ENCODE assay signal across 16 mouse cellular contexts in the genomic region with DNA sequence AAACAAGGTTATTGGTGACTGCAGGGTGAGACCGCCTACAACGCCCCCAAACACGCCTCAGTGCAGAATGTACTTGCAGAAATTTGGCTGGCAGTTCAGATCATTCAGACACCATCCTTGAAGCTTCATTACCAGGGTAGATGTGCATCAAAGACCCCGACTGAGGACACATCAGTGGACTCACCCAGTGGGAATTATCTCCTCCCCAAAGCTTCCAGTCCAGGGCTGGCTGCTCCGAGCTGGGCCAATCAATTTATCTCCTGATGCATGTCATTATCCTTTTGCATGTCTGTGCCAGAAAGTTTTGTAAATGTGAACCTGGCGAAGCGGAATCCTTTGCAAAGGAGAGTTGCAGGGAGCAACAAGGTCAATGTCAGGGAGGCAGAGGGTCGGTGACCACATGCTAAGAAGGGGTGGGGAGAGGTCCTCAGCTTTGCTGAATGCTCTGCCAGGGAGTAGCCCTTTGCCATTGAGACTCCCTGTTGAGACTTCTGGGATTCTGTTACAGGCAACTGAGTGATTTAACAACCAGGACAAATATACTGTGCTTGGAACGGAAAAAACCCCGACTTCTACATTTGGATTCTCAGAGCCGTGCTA.
A peak's percentile ranks its signal among the peaks of the same experiment; 100 is the strongest.
DNase-seq lines count a peak whose midpoint lies in the region; ATAC-seq lines count a peak whose summit lies in the region.
"Had no signal": no experiment of that assay in that cellular context is flagged by ENCODE, and none has a peak within 500 bp of the region (broad histone marks: within the 10 kb centered on the region; RNA-seq: fewer than 3 reads in every experiment).

No protein-coding gene starts in this region.

- no peaks in the 10 kb centered on the region for H3K9me3 ChIP-seq in hindbrain, embryonic 15.5 days
- no peaks in the 10 kb centered on the region for H3K9me3 ChIP-seq in hindbrain, embryonic 12.5 days (replicated peaks)
- H3K9me3 ChIP-seq in midbrain, embryonic 10.5 days (replicated peaks): no peaks in the 10 kb centered on the region
- H3K9me3 ChIP-seq in midbrain, embryonic 14.5 days (ENCODE audit: control insufficient read depth, low read length): no peaks in the 10 kb centered on the region
- no peaks in the 10 kb centered on the region for H3K9me3 ChIP-seq in embryonic facial prominence, embryonic 12.5 days
- no peaks in the 10 kb centered on the region for H3K9me3 ChIP-seq in midbrain, embryonic 16.5 days (replicated peaks; ENCODE audit: control insufficient read depth, low read length, poor library complexity, severe bottlenecking)
- H3K9me3 ChIP-seq: heart, embryonic 13.5 days had no signal

- H3K36me3 ChIP-seq in hindbrain, embryonic 15.5 days: no peaks in the 10 kb centered on the region
- no peaks in the 10 kb centered on the region for H3K36me3 ChIP-seq in hindbrain, embryonic 12.5 days
- no peaks in the 10 kb centered on the region for H3K36me3 ChIP-seq in midbrain, embryonic 10.5 days
- H3K36me3 ChIP-seq in midbrain, embryonic 14.5 days (ENCODE audit: control insufficient read depth, insufficient read depth, low read length): no peaks in the 10 kb centered on the region
- no peaks in the 10 kb centered on the region for H3K36me3 ChIP-seq in embryonic facial prominence, embryonic 12.5 days
- no peaks in the 10 kb centered on the region for H3K36me3 ChIP-seq in midbrain, embryonic 16.5 days (ENCODE audit: control insufficient read depth, insufficient read depth, low read length)
- H3K36me3 ChIP-seq: heart, embryonic 13.5 days had no signal

- peak overlapping the region; percentile 16; the same call in 1 of the 2 replicates for H3K27ac ChIP-seq in hindbrain, embryonic 15.5 days (replicated peaks)
- no peak overlapping the region for H3K27ac ChIP-seq in hindbrain, embryonic 12.5 days
- peak overlapping the region; percentile 49 for H3K27ac ChIP-seq in midbrain, embryonic 10.5 days (replicated peaks)
- no peak overlapping the region for H3K27ac ChIP-seq in midbrain, embryonic 14.5 days (replicated peaks; ENCODE audit: low read depth, low read length)
- peak overlapping the region; percentile 71 for H3K27ac ChIP-seq in embryonic facial prominence, embryonic 12.5 days
- peak overlapping the region; percentile 62 for H3K27ac ChIP-seq in midbrain, embryonic 16.5 days (ENCODE audit: low read length)
- H3K27ac ChIP-seq: heart, embryonic 13.5 days; hindbrain, postnatal 0 days had no signal

- H3K9ac ChIP-seq in hindbrain, embryonic 15.5 days: no peak overlapping the region
- no peak overlapping the region for H3K9ac ChIP-seq in hindbrain, embryonic 12.5 days
- H3K9ac ChIP-seq in midbrain, embryonic 14.5 days (replicated peaks; ENCODE audit: low read length): no peak overlapping the region
- H3K9ac ChIP-seq in embryonic facial prominence, embryonic 12.5 days: no peak overlapping the region
- no peak overlapping the region for H3K9ac ChIP-seq in midbrain, embryonic 16.5 days (ENCODE audit: low read depth, low read length)
- H3K9ac ChIP-seq: heart, embryonic 13.5 days had no signal

- no peak overlapping the region for H3K4me3 ChIP-seq in hindbrain, embryonic 15.5 days
- no peak overlapping the region for H3K4me3 ChIP-seq in hindbrain, embryonic 12.5 days
- H3K4me3 ChIP-seq in midbrain, embryonic 10.5 days: no peak overlapping the region
- no peak overlapping the region for H3K4me3 ChIP-seq in midbrain, embryonic 14.5 days (replicated peaks; ENCODE audit: low read depth, low read length)
- H3K4me3 ChIP-seq in embryonic facial prominence, embryonic 12.5 days: no peak overlapping the region
- no peak overlapping the region for H3K4me3 ChIP-seq in midbrain, embryonic 16.5 days (ENCODE audit: low read depth, low read length)
- H3K4me3 ChIP-seq: heart, embryonic 13.5 days had no signal

- 30% methylated on average over 11 of the region's 11 CpGs for WGBS in hindbrain, embryonic 15.5 days
- 34% methylated on average over 11 of the region's 11 CpGs for WGBS in hindbrain, embryonic 12.5 days
- WGBS in midbrain, embryonic 10.5 days: 50% methylated on average over 11 of the region's 11 CpGs
- WGBS in midbrain, embryonic 14.5 days: 42% methylated on average over 11 of the region's 11 CpGs
- WGBS in embryonic facial prominence, embryonic 12.5 days: 46% methylated on average over 11 of the region's 11 CpGs
- WGBS in midbrain, embryonic 16.5 days: 30% methylated on average over 11 of the region's 11 CpGs

- no peak overlapping the region for H3K4me2 ChIP-seq in hindbrain, embryonic 15.5 days
- no peak overlapping the region for H3K4me2 ChIP-seq in hindbrain, embryonic 12.5 days (replicated peaks)
- no peak overlapping the region for H3K4me2 ChIP-seq in midbrain, embryonic 14.5 days (ENCODE audit: low read length)
- H3K4me2 ChIP-seq in embryonic facial prominence, embryonic 12.5 days (replicated peaks): no peak overlapping the region
- no peak overlapping the region for H3K4me2 ChIP-seq in midbrain, embryonic 16.5 days (ENCODE audit: low read length)
- H3K4me2 ChIP-seq: heart, embryonic 13.5 days had no signal

- no peak for ATAC-seq in hindbrain, embryonic 15.5 days (ENCODE audit: low FRiP score, low read depth)
- ATAC-seq in hindbrain, embryonic 12.5 days (ENCODE audit: low FRiP score): no peak
- ATAC-seq in midbrain, embryonic 14.5 days (ENCODE audit: low FRiP score, low TSS enrichment): no peak
- ATAC-seq in embryonic facial prominence, embryonic 12.5 days (ENCODE audit: insufficient number of reproducible peaks, insufficient read depth, low FRiP score, low TSS enrichment): no peak
- ATAC-seq in midbrain, embryonic 16.5 days: no peak
- ATAC-seq: hindbrain, postnatal 0 days; Patski had no signal

- no peaks in the 10 kb centered on the region for H3K27me3 ChIP-seq in hindbrain, embryonic 15.5 days
- H3K27me3 ChIP-seq in hindbrain, embryonic 12.5 days: no peaks in the 10 kb centered on the region
- peaks cover 6% of the 10 kb centered on the region; the same call in 1 of the 2 replicates for H3K27me3 ChIP-seq in midbrain, embryonic 10.5 days (ENCODE audit: low read depth, poor library complexity, severe bottlenecking)
- H3K27me3 ChIP-seq in midbrain, embryonic 14.5 days (ENCODE audit: control insufficient read depth, insufficient read depth, low read length): no peaks in the 10 kb centered on the region
- no peaks in the 10 kb centered on the region for H3K27me3 ChIP-seq in embryonic facial prominence, embryonic 12.5 days
- H3K27me3 ChIP-seq in midbrain, embryonic 16.5 days (ENCODE audit: control insufficient read depth, insufficient read depth, low read depth, low read length): no peaks in the 10 kb centered on the region
- H3K27me3 ChIP-seq: Patski had no signal

- DNase-seq in midbrain, embryonic 10.5 days (ENCODE audit: low spot score): peak; percentile 34
- no peak for DNase-seq in midbrain, embryonic 14.5 days
- DNase-seq in B cell, adult 2 months: no peak
- DNase-seq in left cerebral cortex, adult 9 months (ENCODE audit: low spot score in 2 of 2): no peak
- DNase-seq: adrenal gland, postnatal 14 days; cerebellum, postnatal 36 days; gastrocnemius, postnatal 36 days; layer of hippocampus, postnatal 36 days; lung, adult 2 months had no signal

- H3K4me1 ChIP-seq in hindbrain, embryonic 15.5 days (replicated peaks): peaks cover 50% of the 10 kb centered on the region
- peaks cover 29% of the 10 kb centered on the region for H3K4me1 ChIP-seq in hindbrain, embryonic 12.5 days
- peaks cover 73% of the 10 kb centered on the region for H3K4me1 ChIP-seq in midbrain, embryonic 10.5 days
- peaks cover 26% of the 10 kb centered on the region for H3K4me1 ChIP-seq in midbrain, embryonic 14.5 days (ENCODE audit: control insufficient read depth, insufficient read depth, low read length)
- peaks cover 50% of the 10 kb centered on the region for H3K4me1 ChIP-seq in embryonic facial prominence, embryonic 12.5 days
- peaks cover 33% of the 10 kb centered on the region for H3K4me1 ChIP-seq in midbrain, embryonic 16.5 days (ENCODE audit: control insufficient read depth, insufficient read depth, low read length)

Comparison
In these comparisons a context has a peak if more than half of its experiments do, and no peak if none do; other contexts are left out.
1. H3K27ac ChIP-seq: peak in hindbrain, embryonic 15.5 days (single experiment), midbrain, embryonic 10.5 days (single experiment), embryonic facial prominence, embryonic 12.5 days (single experiment) and midbrain, embryonic 16.5 days (single experiment); none in hindbrain, embryonic 12.5 days (single experiment) and midbrain, embryonic 14.5 days (single experiment).